Mouse (Mus musculus) layer of hippocampus, postnatal 36 days (tissue): ENCODE measurements at regions not wholly inside any gene's neighbourhood (a gene's known extent, or its start where the extent isn't known, plus 50 kb on each side); places are given as distances from the start of the nearest gene placed in this dataset.

Experiments used
- DNase-seq, 2 experiments: peaks; one replicate each; pipeline ENCODE4 v3.0.0; 2022
- microRNA-seq, 2 experiments: library from miRNA; unstranded; fragments of <30 nt; microRNA quantifications; one replicate each; pipeline ENCODE4 v1.2.0; 2021

DNA sequence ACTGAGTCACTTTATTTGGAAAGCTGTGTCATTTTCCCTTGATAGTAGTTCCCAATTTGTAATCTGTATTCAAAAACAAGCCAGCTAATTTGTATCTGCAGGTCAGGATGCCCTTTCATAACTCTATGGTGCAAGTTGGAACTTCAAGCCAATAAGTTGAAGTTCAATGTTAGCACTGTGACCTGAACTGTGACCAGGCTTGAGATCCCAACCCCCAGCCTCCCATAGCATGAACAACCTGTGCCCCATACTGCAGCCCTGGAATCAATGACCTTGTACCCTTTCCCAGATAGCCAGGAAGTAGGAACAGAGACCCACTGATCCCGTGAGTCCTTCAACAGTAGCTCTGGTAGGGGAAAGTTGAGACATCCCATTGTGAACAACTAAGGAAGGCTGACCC lies 52.5 kb upstream of the Gm9747 start:
- DNase-seq: no peak

Small RNA genes lying in the stretch of these regions (microRNA-seq; reads per million reads assigned to microRNA genes)
- gene Mir6344: 0 reads per million in 2 experiments
